Mouse (Mus musculus) E14TG2a.4 (cell line): ENCODE measurements around the gene BC003965.

Experiments
- CTCF ChIP-seq: conservative IDR thresholded peaks from 2 replicates; pipeline ENCODE4 v1.5.1; 2014; ENCODE audit warnings: low read length
- POU5F1 ChIP-seq: IDR thresholded peaks from 2 replicates; pipeline ENCODE4 v1.6.1; 2014; ENCODE audit warnings: low read length, borderline replicate concordance

- TF ChIP-seq CTCF (no peak), POU5F1 (no peak)
Observed at GRCm38 (mm10) chr17:25187784-25188149, 3.4 kb downstream of the BC003965 start.
